Mouse (Mus musculus): ENCODE data around the gene Shld1. TPM values are rescaled to one million over a fixed set of nuclear protein-coding genes. Genes with fewer than 3 reads are reported as not detected.

Gene Shld1
- polyA plus RNA-seq, 1 experiment from 2014 or later, result 6.2 TPM

- in situ Hi-C loops (cut with MboI; ENCODE audit: low pct_unique_long_range_greater_than_20kb), result no loop called here
- ChIA-PET POLR2A (no interaction called here), CTCF (no interaction called here)
- DNase-seq (ENCODE audit: low read depth, low spot score) (no peak), ATAC-seq (no peak)
- peaks cover 20% of the 10 kb centered on the region for H3K27me3 ChIP-seq
- TF ChIP-seq CTCF (IDR thresholded peaks at IDR 0.05), result no peak
Observed at GRCm38 (mm10) chr2:132793441-132794203, 106.9 kb downstream of the Shld1 start.

GRCm38 (mm10) chr2:132794204-132794586 is 107.5 kb downstream of the Shld1 start:
- peaks cover 20% of the 10 kb centered on the region for H3K27me3 ChIP-seq
- ATAC-seq (no peak), DNase-seq (ENCODE audit: low read depth, low spot score) (no peak)
- in situ Hi-C loops (cut with MboI; ENCODE audit: low pct_unique_long_range_greater_than_20kb), result no loop called here
- CTCF ChIA-PET, result no interaction called here
- POLR2A ChIA-PET, result no interaction called here
- no peak for TF ChIP-seq CTCF (IDR thresholded peaks at IDR 0.05)

Other genes with a start within 250 kb of the Shld1 start
- 12.6 TPM for gene Gpcpd1, start 99.2 kb upstream of the Shld1 start, polyA plus RNA-seq (2021)
- gene Chgb, start 94.3 kb downstream of the Shld1 start, polyA plus RNA-seq (2021), result 0.22 TPM
- 22.4 TPM for gene Trmt6, start 129.1 kb downstream of the Shld1 start, polyA plus RNA-seq (2021)
- 6.5 TPM for gene Mcm8, start 129.2 kb downstream of the Shld1 start, polyA plus RNA-seq (2021)
- 40.2 TPM for gene Crls1, start 159.7 kb downstream of the Shld1 start, polyA plus RNA-seq (2021)
- gene Lrrn4, start 194.0 kb downstream of the Shld1 start, polyA plus RNA-seq (2021), result not detected